Mouse (Mus musculus) olfactory bulb, adult 2 months (tissue): ENCODE results near the gene Dscaml1.

Source experiments
- CTCF ChIP-seq: fragments of 200-500 bp; IDR thresholded peaks from 2 replicates; pipeline ENCODE4 v1.5.1; 2012; ENCODE audit warnings: low read depth, mild to moderate bottlenecking, low read length, moderate library complexity; ENCODE audit not compliant: insufficient read depth
- POLR2A ChIP-seq: fragments of 200-500 bp; IDR thresholded peaks from 2 replicates; pipeline ENCODE4 v1.6.1; 2012; ENCODE audit warnings: mild to moderate bottlenecking, low read depth, low read length, moderate library complexity; ENCODE audit not compliant: insufficient read depth

DNA sequence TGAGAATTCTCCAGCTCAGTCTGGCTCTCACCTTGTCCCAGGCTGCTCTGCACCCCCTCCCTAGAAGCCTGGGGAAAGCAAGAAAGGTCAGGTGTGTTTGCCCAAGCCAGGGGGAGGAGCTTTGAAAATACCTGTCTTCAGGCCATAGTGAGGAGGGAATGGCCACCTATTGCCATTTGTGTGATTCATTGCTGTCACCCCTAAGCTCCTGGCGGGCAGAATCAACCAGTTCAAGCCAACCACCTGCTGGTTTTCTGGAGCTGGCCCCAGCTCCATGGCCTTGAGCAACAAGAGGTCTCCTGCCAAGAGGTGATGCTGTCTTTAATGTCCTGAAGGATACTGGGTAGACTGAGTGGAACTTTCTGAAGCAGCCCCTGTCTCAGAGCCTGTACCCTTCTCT, 28.1 kb upstream of the Dscaml1 start:
- TF ChIP-seq CTCF (no peak), POLR2A (no peak)
